Mouse (Mus musculus): ENCODE measurements around the gene Il31ra.

DNA sequence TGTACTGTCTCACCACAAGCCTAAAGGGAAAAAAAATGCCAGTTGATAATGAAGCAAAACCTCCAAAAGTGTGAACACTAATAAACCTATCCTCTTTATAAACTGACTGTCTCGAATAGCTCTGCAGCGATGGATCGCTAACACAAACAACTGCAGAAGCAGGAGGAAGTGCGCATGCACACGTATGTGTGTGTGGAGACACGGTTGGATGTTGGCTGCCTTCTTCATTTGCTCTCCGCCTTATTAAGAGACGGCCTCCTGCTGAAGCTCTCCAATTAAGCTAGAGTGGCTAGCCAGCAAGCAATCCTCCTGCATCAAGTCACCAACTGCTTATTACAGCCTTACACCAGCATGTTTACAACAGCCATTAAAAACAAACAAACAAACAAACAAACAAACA is 11.9 kb downstream of the Il31ra start:
- TF ChIP-seq POLR2A (IDR thresholded peaks at IDR 0.05; ENCODE audit: low read depth, low read length) (no peak), CTCF (IDR thresholded peaks at IDR 0.05; ENCODE audit: extremely low read depth, insufficient read depth, insufficient read length, insufficient replicate concordance) (no peak)

Measured in spleen, adult 2 months (tissue).